Mouse (Mus musculus) lung, postnatal 0 days (tissue): ENCODE measurements around the gene Eif2b1.

Experiments used
- CTCF ChIP-seq: IDR thresholded peaks from 2 replicates; pipeline ENCODE4 v1.5.1; 2016; ENCODE audit warnings: antibody characterized with exemption, mild to moderate bottlenecking
- EP300 ChIP-seq: IDR thresholded peaks from 2 replicates; pipeline ENCODE4 v1.6.1; 2016; ENCODE audit warnings: antibody characterized with exemption, mild to moderate bottlenecking, control low read depth

DNA sequence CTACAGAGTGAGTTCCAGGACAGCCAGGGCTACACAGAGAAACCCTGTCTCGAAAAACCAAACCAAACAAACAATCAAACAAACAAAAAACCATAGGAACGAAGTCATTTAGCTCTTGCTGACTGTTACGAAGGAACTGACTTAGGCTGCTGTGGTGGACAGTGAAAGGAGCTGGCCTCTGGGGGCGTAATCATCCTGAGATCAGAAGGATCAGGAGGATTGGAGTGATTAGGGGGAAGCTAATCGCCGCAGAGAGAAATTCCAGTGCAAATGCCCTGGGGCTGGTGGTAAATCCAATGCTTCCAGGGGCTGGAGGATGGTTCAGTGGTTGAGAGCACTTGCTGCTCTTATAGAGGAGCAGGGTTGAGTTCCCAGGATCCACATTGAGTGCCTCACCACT, 25.3 kb downstream of the Eif2b1 start:
- no peak for TF ChIP-seq CTCF
- TF ChIP-seq EP300 = no peak
